Mouse (Mus musculus) cerebellum, postnatal 4 days (tissue): ENCODE data around the gene Ajm1.
"Not testable (repeated sequence)": the region's sequence is repeated elsewhere in the genome, so short reads cannot be mapped to it uniquely, and the experiment has no call there.

Source experiments
- DNase-seq, 2 experiments: peaks; one replicate each; pipeline ENCODE4 v3.0.0; 2022; ENCODE audit warnings: low spot score in 2 of 2, mixed read lengths in 1 of 2

Ajm1 gene

DNA sequence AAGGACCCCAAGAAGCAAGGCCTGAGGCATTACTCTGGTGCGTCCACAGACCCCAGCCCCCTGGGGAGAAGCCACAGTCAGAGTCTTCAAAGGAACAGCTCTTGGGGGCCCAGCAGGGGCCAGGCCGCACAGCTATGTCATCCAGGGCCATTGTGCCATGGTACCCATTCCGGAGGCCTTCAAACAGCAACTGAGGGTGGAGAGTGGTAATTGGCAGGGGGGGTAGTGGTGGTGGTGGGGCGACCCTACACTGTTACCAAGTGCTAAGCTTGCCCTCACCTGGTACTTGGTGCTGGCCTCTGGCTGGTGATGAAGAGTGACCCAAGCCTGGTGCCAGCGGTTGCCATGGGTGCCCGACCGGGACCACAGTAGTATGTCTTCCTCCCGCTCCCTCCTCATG lies 15.8 kb downstream of the Ajm1 start:
- DNase-seq: no peak

GRCm38 (mm10) chr2:25561946-25562345 lies 19.6 kb downstream of the Ajm1 start:
- peak in 1 of 2 experiments; percentile 14 for DNase-seq

DNA sequence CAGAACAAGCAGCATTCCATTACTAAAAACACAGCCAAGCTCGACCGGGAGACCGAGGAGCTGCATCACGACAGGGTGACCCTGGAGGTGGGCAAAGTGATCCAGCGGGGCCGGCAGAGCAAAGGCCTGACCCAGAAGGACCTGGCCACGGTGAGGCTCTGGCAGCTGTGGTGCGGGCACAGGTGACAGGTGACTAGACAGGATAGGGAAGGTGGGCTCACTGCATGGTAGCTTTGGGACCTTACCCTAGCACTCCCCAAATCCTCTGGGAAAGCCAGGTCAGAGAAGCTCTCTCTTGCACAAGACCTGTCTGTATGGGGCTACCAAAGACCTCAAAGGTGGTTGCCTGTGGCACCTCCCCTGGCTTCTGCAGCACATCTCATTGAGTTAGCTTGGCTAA lies 21.0 kb downstream of the Ajm1 start:
- DNase-seq: no peak

DNA sequence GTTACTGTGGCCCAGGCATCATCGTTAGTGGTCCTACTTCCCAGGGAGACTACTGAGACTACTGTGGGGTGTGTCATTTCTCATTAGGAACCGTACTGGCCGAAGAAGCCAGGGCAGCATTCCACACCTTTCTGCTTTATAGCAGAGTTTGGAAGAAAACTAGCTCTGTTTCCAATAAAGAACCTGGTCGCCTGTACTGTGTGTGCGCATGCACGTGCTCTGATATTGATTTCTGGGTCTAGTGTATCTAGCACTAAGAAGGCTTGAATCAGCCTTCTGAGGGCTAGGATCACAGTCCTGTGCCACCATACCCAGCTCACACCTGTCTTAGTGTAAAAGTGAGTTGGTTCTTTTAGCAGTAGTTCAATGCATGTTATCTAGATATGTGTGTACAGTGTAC lies 22.8 kb downstream of the Ajm1 start:
- no peak for DNase-seq

DNA sequence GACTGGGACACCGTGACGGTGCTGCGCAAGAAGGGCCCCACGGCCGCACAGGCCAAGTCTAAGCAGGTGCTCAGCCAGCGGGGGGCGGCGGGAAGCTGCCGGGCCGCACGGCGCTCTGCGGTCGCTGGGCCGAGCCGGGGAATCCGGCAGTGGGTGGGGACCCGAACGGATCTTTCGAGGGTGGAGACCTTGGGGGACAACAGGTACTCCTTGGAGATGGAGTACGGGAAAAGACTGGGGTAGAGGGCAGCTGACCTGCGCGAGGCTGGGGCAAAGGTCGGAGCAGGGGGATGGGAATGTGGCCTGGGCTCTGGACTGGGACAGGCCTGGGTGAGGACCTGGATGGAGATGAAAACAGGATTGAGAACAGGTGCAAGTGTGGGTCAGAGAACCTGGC lies 23.6 kb downstream of the Ajm1 start:
- DNase-seq: no peak

- DNase-seq: peak; percentile 84 to 93
Measured at GRCm38 (mm10) chr2:25557221-25557963, 24.2 kb downstream of the Ajm1 start, which contains the start of gene Edf1. Gene Edf1, plus strand, starts transcription at chr2:25557847.

DNA sequence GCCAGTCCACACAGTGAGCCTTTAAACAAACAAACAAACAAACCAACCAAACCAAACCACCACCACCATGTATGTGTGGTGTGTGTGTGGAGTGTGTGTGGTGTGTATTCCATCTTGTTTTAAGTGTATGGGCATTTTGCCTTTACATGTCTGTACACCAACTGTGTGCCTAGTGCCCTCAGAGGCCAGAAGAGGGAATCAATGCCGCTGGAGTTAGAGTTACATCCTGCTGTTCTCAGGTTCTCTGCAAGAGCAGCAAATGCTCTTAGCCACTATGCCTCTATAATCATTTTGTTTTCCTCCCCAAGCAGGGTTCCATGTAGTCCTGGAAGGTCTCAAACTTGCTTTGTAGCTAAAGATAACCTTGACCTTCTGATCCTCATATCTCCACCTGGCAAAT lies 25.3 kb downstream of the Ajm1 start:
- DNase-seq: no peak

DNA sequence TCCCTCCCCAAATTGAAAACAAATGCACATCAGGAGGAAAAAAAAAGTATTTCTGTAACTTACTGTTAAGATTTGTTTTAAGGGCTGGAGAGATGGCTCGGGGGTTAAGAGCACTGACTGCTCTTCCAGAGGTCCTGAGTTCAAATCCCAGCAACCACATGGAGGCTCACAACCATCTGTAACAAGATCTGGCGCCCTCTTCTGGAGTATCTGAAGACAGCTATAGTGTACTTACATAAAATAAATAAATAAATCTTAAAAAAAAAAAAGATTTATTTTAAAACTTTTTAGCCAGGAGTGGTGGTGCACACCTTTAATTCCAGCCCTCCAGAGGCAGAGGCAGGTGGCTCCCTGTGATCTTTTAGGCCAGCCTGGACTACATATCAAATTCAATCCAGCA lies 26.1 kb downstream of the Ajm1 start:
- DNase-seq: not testable (repeated sequence)

DNA sequence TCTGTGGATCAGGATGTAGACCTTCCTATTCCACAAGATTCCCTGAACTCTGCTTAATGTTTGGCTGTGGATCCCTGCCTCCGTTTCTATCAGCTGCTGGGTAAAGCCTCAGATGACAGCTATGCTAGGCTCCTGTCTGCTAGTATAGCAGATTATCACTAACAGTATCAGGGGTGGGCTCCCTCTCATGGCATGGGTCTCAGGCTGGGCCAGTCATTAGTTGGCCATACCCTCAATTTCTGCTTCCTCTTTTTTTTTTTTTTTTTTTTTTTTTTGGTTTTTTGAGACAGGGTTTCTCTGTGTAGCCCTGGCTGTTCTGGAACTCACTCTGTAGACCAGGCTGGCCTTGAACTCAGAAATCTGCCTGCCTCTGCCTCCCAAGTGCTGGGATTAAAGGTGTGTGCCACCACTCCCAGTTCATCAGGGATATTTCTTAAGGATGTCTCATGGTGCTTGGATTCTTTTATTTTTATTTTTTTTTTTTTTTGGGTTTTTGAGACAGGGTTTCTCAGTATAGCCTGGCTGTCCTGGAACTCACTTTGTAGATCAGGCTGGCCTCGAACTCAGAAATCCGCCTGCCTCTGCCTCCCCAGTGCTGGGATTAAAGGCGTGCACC lies 28.3 kb downstream of the Ajm1 start:
- DNase-seq: not testable (repeated sequence)

GRCm38 (mm10) chr2:25551186-25551585 lies 30.4 kb downstream of the Ajm1 start:
- peak in 1 of 2 experiments; percentile 42 for DNase-seq

- no peak for DNase-seq
Measured at GRCm38 (mm10) chr2:25549021-25549991, 32.3 kb downstream of the Ajm1 start.

GRCm38 (mm10) chr2:25546811-25547491 lies 34.6 kb downstream of the Ajm1 start, which contains the start of gene Traf2:
Gene Traf2, minus strand, starts transcription at chr2:25546940.
- DNase-seq: peak; percentile 96 to 99

GRCm38 (mm10) chr2:25545996-25546810 lies 35.4 kb downstream of the Ajm1 start:
- DNase-seq: no peak

DNA sequence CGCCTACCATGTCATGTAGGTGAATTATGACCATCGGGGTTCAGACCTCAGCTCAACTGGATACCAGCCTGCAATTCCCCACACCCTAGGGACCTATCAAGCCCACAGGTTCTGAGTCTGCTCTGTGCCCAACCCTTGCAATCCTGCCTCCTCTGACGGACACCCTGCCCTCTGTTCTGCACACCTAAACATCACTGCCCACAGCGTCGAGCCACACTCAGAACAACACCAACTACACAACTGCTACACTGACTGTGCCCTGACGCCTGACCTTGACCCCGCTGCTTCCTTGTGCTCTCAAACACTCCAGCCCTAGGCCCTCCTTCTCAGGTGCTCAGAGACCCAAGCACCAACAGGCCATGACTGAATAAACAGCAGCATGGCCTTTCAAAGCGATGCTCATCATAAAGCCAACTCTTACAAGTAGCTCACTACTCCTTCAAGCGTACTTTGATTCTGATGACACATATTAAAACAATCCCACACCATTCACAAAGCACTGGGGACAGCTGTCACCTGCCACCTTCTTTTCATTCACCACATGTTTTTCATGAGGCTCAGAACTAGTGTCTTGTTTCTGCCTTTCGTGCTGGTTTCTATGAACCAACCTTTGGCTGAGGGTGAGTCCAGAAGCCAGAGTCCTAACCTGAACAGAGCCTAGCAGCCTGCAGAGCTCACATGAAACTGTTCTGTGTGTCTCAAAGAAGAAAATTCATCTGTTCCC lies 39.8 kb downstream of the Ajm1 start:
- DNase-seq: no peak

DNA sequence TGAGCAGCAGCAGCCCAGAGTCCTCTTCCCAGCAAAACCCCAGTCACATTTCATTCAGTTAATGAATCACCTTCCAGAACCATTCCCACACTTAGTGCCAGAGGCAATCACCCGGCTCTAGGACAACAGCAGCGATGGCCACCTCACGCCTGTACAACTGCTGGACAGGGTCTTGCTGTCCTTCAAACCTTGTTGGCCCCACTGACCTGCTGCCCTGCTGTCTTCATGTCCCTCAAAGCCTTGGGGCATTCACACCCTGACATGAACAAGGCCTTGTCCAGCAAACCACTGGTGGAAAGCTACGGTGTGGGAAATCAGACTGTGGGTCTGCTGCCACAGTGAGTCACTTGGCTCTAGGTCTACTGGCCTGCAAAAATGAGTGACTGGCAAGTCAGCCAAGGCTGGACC lies 41.0 kb downstream of the Ajm1 start:
- DNase-seq: no peak

GRCm38 (mm10) chr2:25536531-25536930 lies 45.0 kb downstream of the Ajm1 start:
- no peak for DNase-seq

DNA sequence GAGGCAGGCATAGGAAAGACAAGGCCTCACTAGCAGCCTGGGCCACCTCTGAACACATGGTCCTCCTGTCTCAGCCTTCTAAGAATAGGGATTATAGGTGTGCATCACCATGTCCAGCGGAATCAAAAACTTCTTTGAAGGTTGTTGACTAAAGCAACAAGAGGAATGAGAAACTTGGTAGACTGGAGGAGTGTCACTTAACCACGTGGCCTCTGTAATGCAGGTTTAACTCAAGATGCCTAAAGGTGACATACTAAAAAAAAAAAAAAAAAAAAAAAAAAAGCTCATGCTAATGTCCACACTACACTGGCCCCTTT lies 46.7 kb downstream of the Ajm1 start:
- DNase-seq: no peak

DNA sequence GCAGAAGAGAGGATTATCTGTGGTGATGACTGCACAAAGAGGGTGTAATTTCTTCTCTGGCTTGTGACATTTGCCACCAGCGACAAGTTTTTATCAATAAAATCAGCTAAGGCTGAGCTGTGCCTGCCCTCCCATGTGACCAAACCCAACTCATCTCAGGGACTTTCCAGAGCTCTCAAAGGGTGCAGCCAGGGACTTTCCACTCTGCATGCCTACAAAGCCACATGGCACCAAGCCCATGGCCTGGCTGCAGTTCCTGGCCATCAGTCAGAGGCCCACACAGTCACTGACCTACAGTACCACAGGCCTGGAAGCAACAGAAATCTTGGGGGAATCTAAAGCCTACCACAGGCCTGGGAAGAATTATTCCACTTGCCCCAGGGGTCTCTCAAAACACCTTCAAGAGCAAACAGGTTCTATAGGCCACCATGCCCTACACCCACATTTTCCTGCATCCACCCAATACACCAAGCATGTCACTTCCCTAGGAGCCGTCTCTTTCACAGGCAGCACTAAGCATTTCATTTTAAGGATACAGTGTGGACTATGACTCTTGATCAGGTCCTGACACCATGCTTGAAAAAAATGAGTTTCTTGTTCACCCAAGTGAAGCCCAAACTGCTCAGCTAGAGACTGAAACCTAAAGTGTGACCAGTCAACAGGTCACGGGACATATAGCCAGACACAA lies 47.2 kb downstream of the Ajm1 start:
- DNase-seq: peak in 1 of 2 experiments; percentile 32

DNA sequence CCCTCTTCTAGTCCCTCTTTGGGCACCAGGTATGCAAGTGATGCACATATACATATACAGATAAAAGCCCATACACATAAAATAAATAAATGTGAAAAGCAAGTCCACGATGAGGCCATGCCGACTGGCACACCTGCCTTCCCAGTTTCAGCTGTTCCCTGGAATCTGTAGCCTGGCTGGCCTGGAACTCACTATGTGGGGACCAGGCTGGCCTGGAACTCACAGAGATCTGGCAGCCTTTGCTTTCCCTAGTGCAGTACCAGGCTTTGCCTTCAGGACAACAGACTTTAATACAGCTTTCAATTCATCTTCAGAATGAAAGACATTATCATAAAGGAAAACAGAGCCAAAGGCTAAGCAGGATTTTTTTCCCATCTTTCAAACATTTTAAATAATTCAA lies 47.9 kb downstream of the Ajm1 start:
- DNase-seq: no peak
